Mouse (Mus musculus) heart, adult 11 months (tissue): Measurements from ENCODE around the gene Hikeshi.

Experiments used
- DNase-seq: peaks from one replicate; pipeline ENCODE4 v3.0.0; 2022

Gene Hikeshi

GRCm38 (mm10) chr7:89913432-89914158 lies 27.4 kb downstream of the Hikeshi start:
- peak; percentile 80 for DNase-seq

GRCm38 (mm10) chr7:89912356-89912755 lies 28.6 kb downstream of the Hikeshi start:
- DNase-seq: peak; percentile 27

GRCm38 (mm10) chr7:89909711-89910110 lies 31.3 kb downstream of the Hikeshi start:
- DNase-seq: peak; percentile 87

- peak; percentile 71 for DNase-seq
Measured at GRCm38 (mm10) chr7:89908899-89909621, 31.9 kb downstream of the Hikeshi start.

GRCm38 (mm10) chr7:89908421-89908820 lies 32.6 kb downstream of the Hikeshi start:
- DNase-seq: peak; percentile 84

GRCm38 (mm10) chr7:89907950-89908349 lies 33.1 kb downstream of the Hikeshi start:
- DNase-seq: peak; percentile 87

GRCm38 (mm10) chr7:89903442-89904343 lies 37.3 kb downstream of the Hikeshi start, which contains the start of gene Ccdc81:
Gene Ccdc81, minus strand, starts transcription at chr7:89903629.
- peak; percentile 50 for DNase-seq

GRCm38 (mm10) chr7:89903007-89903406 lies 38.0 kb downstream of the Hikeshi start:
- peak; percentile 86 for DNase-seq

- no peak for DNase-seq
Measured at GRCm38 (mm10) chr7:89891856-89892255, 49.1 kb downstream of the Hikeshi start.

- DNase-seq: no peak
Measured at GRCm38 (mm10) chr7:89891412-89891811, 49.6 kb downstream of the Hikeshi start.

GRCm38 (mm10) chr7:89884551-89884950 lies 56.5 kb downstream of the Hikeshi start:
- no peak for DNase-seq

GRCm38 (mm10) chr7:89879686-89880085 lies 61.3 kb downstream of the Hikeshi start:
- no peak for DNase-seq
